Mouse (Mus musculus): ENCODE measurements around the gene Kcnj9. TPM values are rescaled to one million over a fixed set of nuclear protein-coding genes. Genes with fewer than 3 reads are reported as not detected.

Gene Kcnj9
- polyA plus RNA-seq, 1 experiment: not detected

DNA sequence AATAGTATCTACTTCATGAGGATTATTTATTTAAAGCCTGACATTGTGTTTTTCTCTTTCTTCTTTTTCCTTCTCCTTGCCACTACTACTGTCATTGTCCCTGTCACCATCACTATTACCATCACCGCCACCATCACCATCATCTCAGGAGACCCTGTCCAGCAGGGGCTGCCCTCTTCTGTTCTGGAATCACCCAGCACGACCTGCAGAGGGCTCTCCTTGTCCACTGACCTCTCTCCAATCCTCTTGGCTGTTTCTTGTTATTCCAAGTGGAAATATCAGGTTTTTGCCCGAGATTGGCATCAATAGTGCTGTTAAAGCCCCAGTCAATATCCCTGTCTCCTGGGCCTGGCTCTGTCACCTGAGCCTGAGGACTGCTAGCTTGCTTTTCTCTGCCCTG lies 4.4 kb upstream of the Kcnj9 start:
- Histone ChIP-seq H3K36me3 (ENCODE audit: control insufficient read depth, insufficient read depth, low read length) (no peaks in the 10 kb centered on the region), H3K4me3 (ENCODE audit: low read depth, low read length) (no peak overlapping the region), H3K4me1 (ENCODE audit: control insufficient read depth, insufficient read depth, insufficient read length, low read length) (no peaks in the 10 kb centered on the region), H3K27me3 (ENCODE audit: control insufficient read depth, insufficient read depth, low read length) (peaks cover 14% of the 10 kb centered on the region), H3K27ac (ENCODE audit: insufficient read depth, low read depth, low read length) (no peak overlapping the region)
- 22% methylated on average over 3 of the region's 3 CpGs for WGBS
- TF ChIP-seq CTCF (IDR thresholded peaks at IDR 0.05; ENCODE audit: extremely low read depth, insufficient read length, insufficient replicate concordance, low read depth, low read length) (no peak), POLR2A (IDR thresholded peaks at IDR 0.05; ENCODE audit: low read depth, low read length) (no peak)

GRCm38 (mm10) chr1:172332925-172333324 lies 3.8 kb upstream of the Kcnj9 start:
- 73% methylated on average over 2 of the region's 2 CpGs for WGBS
- Histone ChIP-seq H3K27ac (ENCODE audit: insufficient read depth, low read depth, low read length) (no peak overlapping the region), H3K36me3 (ENCODE audit: control insufficient read depth, insufficient read depth, low read length) (no peaks in the 10 kb centered on the region), H3K4me1 (ENCODE audit: control insufficient read depth, insufficient read depth, insufficient read length, low read length) (no peaks in the 10 kb centered on the region), H3K27me3 (ENCODE audit: control insufficient read depth, insufficient read depth, low read length) (peaks cover 18% of the 10 kb centered on the region), H3K4me3 (ENCODE audit: low read depth, low read length) (no peak overlapping the region)
- no peak for TF ChIP-seq CTCF (IDR thresholded peaks at IDR 0.05; ENCODE audit: extremely low read depth, insufficient read length, insufficient replicate concordance, low read depth, low read length)
- TF ChIP-seq POLR2A (IDR thresholded peaks at IDR 0.05; ENCODE audit: low read depth, low read length): no peak

DNA sequence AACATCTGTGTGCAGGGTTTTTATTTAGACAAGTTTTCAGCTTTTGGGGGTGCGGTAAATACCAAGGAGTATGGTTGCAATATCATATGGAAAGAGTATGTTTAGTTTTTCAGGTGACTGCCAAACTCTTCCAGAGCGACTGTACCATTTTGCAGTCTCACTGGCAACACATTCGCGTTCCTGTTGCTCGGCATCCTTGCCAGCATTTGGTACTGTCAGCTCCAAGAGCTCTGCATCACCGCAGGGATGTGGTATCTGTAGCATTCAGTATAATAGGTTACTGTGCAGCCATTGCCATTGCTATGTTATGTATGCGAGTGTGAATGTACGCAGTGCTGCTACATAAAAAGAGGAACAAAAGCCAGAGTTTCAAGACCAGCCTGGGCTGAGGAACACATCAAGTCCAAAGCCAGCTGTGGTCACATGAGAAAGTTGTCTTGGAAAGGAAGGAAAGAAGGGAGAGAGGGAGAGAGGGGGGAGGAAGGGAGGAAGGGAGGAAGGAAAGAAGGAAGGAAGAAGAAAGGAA lies 2.4 kb upstream of the Kcnj9 start:
- Histone ChIP-seq H3K27ac (ENCODE audit: insufficient read depth, low read depth, low read length) (no peak overlapping the region), H3K27me3 (ENCODE audit: control insufficient read depth, insufficient read depth, low read length) (peaks cover 24% of the 10 kb centered on the region), H3K36me3 (ENCODE audit: control insufficient read depth, insufficient read depth, low read length) (no peaks in the 10 kb centered on the region), H3K4me1 (ENCODE audit: control insufficient read depth, insufficient read depth, insufficient read length, low read length) (no peaks in the 10 kb centered on the region), H3K4me3 (ENCODE audit: low read depth, low read length) (no peak overlapping the region)
- TF ChIP-seq POLR2A (IDR thresholded peaks at IDR 0.05; ENCODE audit: low read depth, low read length): no peak
- no peak for TF ChIP-seq CTCF (IDR thresholded peaks at IDR 0.05; ENCODE audit: extremely low read depth, insufficient read length, insufficient replicate concordance, low read depth, low read length)
- 70% methylated on average over 8 of the region's 8 CpGs for WGBS

DNA sequence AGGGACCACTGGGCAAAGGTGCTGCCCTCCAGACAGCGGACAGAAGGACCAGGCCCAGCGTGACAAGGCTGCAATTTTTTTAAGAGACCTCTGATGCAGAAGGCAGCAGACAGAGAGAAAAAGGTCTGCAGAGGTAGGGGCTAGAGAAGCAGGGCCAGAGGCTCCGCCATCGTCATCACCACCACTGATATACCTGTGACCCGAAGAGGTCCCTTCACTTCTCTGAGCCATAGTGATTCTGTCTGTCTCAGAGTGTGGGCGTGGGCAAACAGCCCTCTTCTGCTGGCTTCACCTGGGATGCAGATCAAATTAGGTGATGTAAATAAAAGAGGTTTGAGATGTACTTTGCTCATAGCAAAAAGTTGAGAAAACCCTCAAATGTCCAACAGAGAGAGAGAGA lies 498 bp upstream of the Kcnj9 start:
- peaks cover 25% of the 10 kb centered on the region for H3K27me3 ChIP-seq (ENCODE audit: control insufficient read depth, insufficient read depth, low read length)
- H3K4me1 ChIP-seq (ENCODE audit: control insufficient read depth, insufficient read depth, insufficient read length, low read length): peaks cover 3% of the 10 kb centered on the region
- WGBS: 71% methylated on average over 6 of the region's 6 CpGs
- H3K27ac ChIP-seq (ENCODE audit: insufficient read depth, low read depth, low read length): no peak overlapping the region
- no peak for TF ChIP-seq CTCF (IDR thresholded peaks at IDR 0.05; ENCODE audit: extremely low read depth, insufficient read length, insufficient replicate concordance, low read depth, low read length)
- TF ChIP-seq POLR2A (IDR thresholded peaks at IDR 0.05; ENCODE audit: low read depth, low read length): no peak
- no peaks in the 10 kb centered on the region for H3K36me3 ChIP-seq (ENCODE audit: control insufficient read depth, insufficient read depth, low read length)
- no peak overlapping the region for H3K4me3 ChIP-seq (ENCODE audit: low read depth, low read length)

DNA sequence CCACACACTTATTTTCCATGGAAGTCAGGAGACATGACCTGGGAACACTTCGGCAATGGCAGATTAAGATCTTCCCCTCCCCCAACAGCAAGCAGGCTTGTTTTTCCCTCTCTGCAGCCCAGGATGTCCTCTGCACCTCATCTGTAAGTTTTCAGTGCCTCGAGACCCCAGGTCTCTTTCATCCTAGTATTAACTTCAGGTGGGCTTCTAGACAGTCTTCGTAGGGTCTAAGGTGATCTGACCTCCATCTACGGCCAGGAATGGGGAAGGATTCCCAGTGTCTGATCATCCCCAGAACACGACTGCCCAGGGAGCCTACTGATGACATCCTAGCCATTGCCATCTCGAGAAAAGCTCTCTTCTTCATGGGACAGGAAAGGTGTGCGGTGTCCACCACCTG lies 657 bp downstream of the Kcnj9 start:
- WGBS: 69% methylated on average over 7 of the region's 7 CpGs
- Histone ChIP-seq H3K27ac (ENCODE audit: insufficient read depth, low read depth, low read length) (no peak overlapping the region), H3K27me3 (ENCODE audit: control insufficient read depth, insufficient read depth, low read length) (peaks cover 25% of the 10 kb centered on the region), H3K4me3 (ENCODE audit: low read depth, low read length) (no peak overlapping the region), H3K4me1 (ENCODE audit: control insufficient read depth, insufficient read depth, insufficient read length, low read length) (peaks cover 3% of the 10 kb centered on the region), H3K36me3 (ENCODE audit: control insufficient read depth, insufficient read depth, low read length) (no peaks in the 10 kb centered on the region)
- TF ChIP-seq CTCF (IDR thresholded peaks at IDR 0.05; ENCODE audit: extremely low read depth, insufficient read length, insufficient replicate concordance, low read depth, low read length) (no peak), POLR2A (IDR thresholded peaks at IDR 0.05; ENCODE audit: low read depth, low read length) (no peak)

- WGBS: 75% methylated on average over 3 of the region's 3 CpGs
These were observed 1.1 kb downstream of the Kcnj9 start for GRCm38 (mm10) chr1:172328041-172328440.

DNA sequence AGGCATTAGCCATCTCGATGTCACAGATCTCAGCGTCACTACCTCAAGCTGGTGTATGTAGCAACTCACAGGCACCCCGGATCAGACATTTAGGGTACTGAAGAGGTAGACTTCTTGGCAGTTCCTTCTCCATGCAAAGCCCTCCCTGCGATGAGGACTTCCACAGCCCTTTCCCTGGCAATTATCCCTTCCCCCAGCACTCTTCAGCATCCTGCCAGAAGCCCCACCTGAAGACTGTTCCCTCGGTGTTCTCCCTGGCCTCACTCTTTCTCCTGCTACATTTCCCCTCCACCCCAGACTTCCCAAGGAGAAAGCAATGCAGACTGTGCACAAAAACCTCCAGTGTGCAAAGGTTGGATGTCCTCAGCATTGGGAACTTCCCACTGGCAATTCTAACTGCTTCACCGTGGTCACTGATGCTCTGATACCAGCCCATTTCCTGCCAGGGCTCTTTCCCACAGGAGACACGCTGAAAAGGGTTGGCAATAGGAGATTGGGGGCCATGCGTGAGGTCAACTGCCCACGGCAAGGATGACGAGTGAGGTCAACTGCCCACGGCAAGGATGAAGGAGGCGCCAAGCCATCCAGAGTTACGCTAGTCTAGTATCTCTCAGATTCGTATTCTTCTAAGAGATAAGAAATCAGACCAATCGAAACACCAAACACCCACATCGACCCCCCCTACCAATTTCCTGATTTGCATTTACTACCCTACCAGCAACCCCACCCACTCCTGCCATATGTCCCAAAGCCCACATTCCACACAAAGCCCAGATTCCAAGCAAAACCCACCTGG lies 1.7 kb downstream of the Kcnj9 start:
- H3K27ac ChIP-seq (ENCODE audit: insufficient read depth, low read depth, low read length): no peak overlapping the region
- H3K27me3 ChIP-seq (ENCODE audit: control insufficient read depth, insufficient read depth, low read length): peaks cover 25% of the 10 kb centered on the region
- H3K36me3 ChIP-seq (ENCODE audit: control insufficient read depth, insufficient read depth, low read length): no peaks in the 10 kb centered on the region
- H3K4me3 ChIP-seq (ENCODE audit: low read depth, low read length): no peak overlapping the region
- H3K4me1 ChIP-seq (ENCODE audit: control insufficient read depth, insufficient read depth, insufficient read length, low read length): peaks cover 3% of the 10 kb centered on the region
- TF ChIP-seq CTCF (IDR thresholded peaks at IDR 0.05; ENCODE audit: extremely low read depth, insufficient read length, insufficient replicate concordance, low read depth, low read length) (no peak), POLR2A (IDR thresholded peaks at IDR 0.05; ENCODE audit: low read depth, low read length) (no peak)
- WGBS: 76% methylated on average over 16 of the region's 16 CpGs

More at GRCm38 (mm10) chr1:172328041-172328440, 1.1 kb downstream of the Kcnj9 start:
- no peaks in the 10 kb centered on the region for H3K36me3 ChIP-seq (ENCODE audit: control insufficient read depth, insufficient read depth, low read length)
- H3K4me1 ChIP-seq (ENCODE audit: control insufficient read depth, insufficient read depth, insufficient read length, low read length): peaks cover 3% of the 10 kb centered on the region
- TF ChIP-seq POLR2A (IDR thresholded peaks at IDR 0.05; ENCODE audit: low read depth, low read length) (no peak), CTCF (IDR thresholded peaks at IDR 0.05; ENCODE audit: extremely low read depth, insufficient read length, insufficient replicate concordance, low read depth, low read length) (no peak)
- H3K27me3 ChIP-seq (ENCODE audit: control insufficient read depth, insufficient read depth, low read length): peaks cover 25% of the 10 kb centered on the region
- H3K27ac ChIP-seq (ENCODE audit: insufficient read depth, low read depth, low read length): no peak overlapping the region
- no peak overlapping the region for H3K4me3 ChIP-seq (ENCODE audit: low read depth, low read length)
